Mouse (Mus musculus) liver, adult 2 months (tissue): ENCODE results near the gene Palld. TPM values are rescaled to one million over a fixed set of nuclear protein-coding genes. Genes with fewer than 3 reads are reported as not detected.

Experiments used
- DNase-seq: peaks from one replicate; pipeline ENCODE4 v3.0.0-alpha.2; 2011; ENCODE audit warnings: low read depth, low spot score; ENCODE audit errors: extremely low read depth
- H3K27ac ChIP-seq: fragments of 200-500 bp; replicated peaks from 2 replicates; pipeline ENCODE4 v1.5.1; 2012; ENCODE audit warnings: low read depth, mild to moderate bottlenecking, control low read depth, inconsistent platforms, low read length; ENCODE audit not compliant: insufficient read depth
- H3K27me3 ChIP-seq: fragments of 200-500 bp; 2 replicates; pipeline ENCODE4 v1.6.1; 2012; ENCODE audit warnings: mild to moderate bottlenecking, moderate library complexity, low read length, inconsistent platforms; ENCODE audit not compliant: control insufficient read depth, insufficient read depth
- H3K36me3 ChIP-seq: fragments of 200-500 bp; 2 replicates; pipeline ENCODE4 v1.6.1; 2012; ENCODE audit warnings: low read length, inconsistent platforms; ENCODE audit not compliant: control insufficient read depth, insufficient read depth
- H3K4me1 ChIP-seq: fragments of 200-500 bp; 2 replicates; pipeline ENCODE4 v1.6.1; 2011; ENCODE audit warnings: low read length; ENCODE audit not compliant: control insufficient read depth, insufficient read depth
- H3K4me3 ChIP-seq: fragments of 200-500 bp; 2 replicates; pipeline ENCODE4 v1.5.1; 2011; ENCODE audit warnings: low read depth, mild to moderate bottlenecking, control low read depth, low read length, moderate library complexity; ENCODE audit not compliant: insufficient read depth
- H3K79me2 ChIP-seq: fragments of 200-500 bp; 2 replicates; pipeline ENCODE4 v1.6.1; 2012; ENCODE audit warnings: inconsistent platforms, mild to moderate bottlenecking, low read length, moderate library complexity; ENCODE audit not compliant: control insufficient read depth, insufficient read depth
- H3K9ac ChIP-seq: fragments of 200-500 bp; 2 replicates; pipeline ENCODE4 v1.6.1; 2012; ENCODE audit warnings: low read depth, mild to moderate bottlenecking, control low read depth, inconsistent platforms, low read length
- CTCF ChIP-seq: fragments of 200-500 bp; IDR thresholded peaks from 2 replicates; pipeline ENCODE4 v1.5.1; 2011; ENCODE audit warnings: low read depth, low read length, control low read depth
- POLR2A ChIP-seq: fragments of 200-500 bp; IDR thresholded peaks from 2 replicates; pipeline ENCODE4 v1.6.1; 2011; ENCODE audit warnings: low read length, control low read depth; ENCODE audit not compliant: insufficient read depth; ENCODE audit errors: extremely low read depth
- WGBS: fragments of 180-500 bp; shearing (Covaris S2); methylation state at CpG from one replicate; pipeline ENCODE4 v1.1.7; 2018; 5-methylcytosine and 5-hydroxymethylcytosine counted together
- polyA plus RNA-seq: library from polyadenylated mRNA; depleted of rRNA; stranded (reverse); fragments of >200 nt; gene quantifications from 2 replicates; pipeline ENCODE4 v1.2.3, GENCODE M21; 2012
- total RNA-seq: library from RNA; depleted of rRNA; stranded (reverse); fragments of >200 nt; gene quantifications from 2 replicates; pipeline ENCODE4 v1.2.3, GENCODE M21; 2014

Gene Palld
- total and polyA plus RNA-seq, 2 experiments = 10.1 to 17.8 TPM

- no peak for TF ChIP-seq POLR2A
- no peak for TF ChIP-seq CTCF
- no peak for DNase-seq
- H3K9ac ChIP-seq = no peak overlapping the region
- H3K79me2 ChIP-seq = no peaks in the 10 kb centered on the region
- H3K27me3 ChIP-seq = no peaks in the 10 kb centered on the region
- H3K27ac ChIP-seq = no peak overlapping the region
- no peaks in the 10 kb centered on the region for H3K4me1 ChIP-seq
- no peak overlapping the region for H3K4me3 ChIP-seq
- WGBS = 91% methylated on average over 5 of the region's 5 CpGs
- H3K36me3 ChIP-seq = no peaks in the 10 kb centered on the region
Observed at GRCm38 (mm10) chr8:61661611-61662010, 240.9 kb downstream of the Palld start.

- DNase-seq = no peak
- 68% methylated on average over 5 of the region's 5 CpGs for WGBS
- Histone ChIP-seq H3K36me3 (no peaks in the 10 kb centered on the region), H3K4me1 (peaks cover under 1% of the 10 kb centered on the region; the same call in 1 of the 2 replicates), H3K27me3 (no peaks in the 10 kb centered on the region), H3K79me2 (no peaks in the 10 kb centered on the region), H3K9ac (no peak overlapping the region), H3K4me3 (no peak overlapping the region), H3K27ac (no peak overlapping the region)
- TF ChIP-seq CTCF (no peak), POLR2A (no peak)
Observed at GRCm38 (mm10) chr8:61660961-61661360, 241.5 kb downstream of the Palld start.

- Histone ChIP-seq H3K4me3 (no peak overlapping the region), H3K27ac (no peak overlapping the region), H3K4me1 (peaks cover 15% of the 10 kb centered on the region), H3K79me2 (no peaks in the 10 kb centered on the region), H3K27me3 (no peaks in the 10 kb centered on the region), H3K36me3 (no peaks in the 10 kb centered on the region), H3K9ac (no peak overlapping the region)
- DNase-seq = peak; percentile 62
- TF ChIP-seq POLR2A (no peak), CTCF (no peak)
- WGBS = 16% methylated on average over 6 of the region's 6 CpGs
Observed at GRCm38 (mm10) chr8:61651955-61652354, 250.5 kb downstream of the Palld start.

GRCm38 (mm10) chr8:61646195-61646835 is 256.2 kb downstream of the Palld start:
- H3K36me3 ChIP-seq = no peaks in the 10 kb centered on the region
- no peaks in the 10 kb centered on the region for H3K27me3 ChIP-seq
- H3K4me1 ChIP-seq = peaks cover 7% of the 10 kb centered on the region
- H3K27ac ChIP-seq = no peak overlapping the region
- 92% methylated on average over 8 of the region's 8 CpGs for WGBS
- H3K9ac ChIP-seq = no peak overlapping the region
- TF ChIP-seq CTCF (no peak), POLR2A (no peak)
- H3K4me3 ChIP-seq = no peak overlapping the region
- no peak for DNase-seq
- H3K79me2 ChIP-seq = no peaks in the 10 kb centered on the region

GRCm38 (mm10) chr8:61645642-61646041 is 256.8 kb downstream of the Palld start:
- Histone ChIP-seq H3K4me1 (peaks cover 7% of the 10 kb centered on the region), H3K4me3 (no peak overlapping the region), H3K36me3 (no peaks in the 10 kb centered on the region), H3K9ac (no peak overlapping the region), H3K27ac (no peak overlapping the region), H3K79me2 (no peaks in the 10 kb centered on the region), H3K27me3 (no peaks in the 10 kb centered on the region)
- TF ChIP-seq CTCF (no peak), POLR2A (no peak)
- 88% methylated on average over 6 of the region's 6 CpGs for WGBS
- no peak for DNase-seq

GRCm38 (mm10) chr8:61643215-61643614 is 259.3 kb downstream of the Palld start:
- H3K27ac ChIP-seq = no peak overlapping the region
- DNase-seq = no peak

More at GRCm38 (mm10) chr8:61643215-61643614, 259.3 kb downstream of the Palld start:
- 60% methylated on average over 3 of the region's 3 CpGs for WGBS
- Histone ChIP-seq H3K4me3 (no peak overlapping the region), H3K9ac (no peak overlapping the region), H3K4me1 (no peaks in the 10 kb centered on the region; the same call in 1 of the 2 replicates), H3K27me3 (no peaks in the 10 kb centered on the region), H3K36me3 (no peaks in the 10 kb centered on the region), H3K79me2 (no peaks in the 10 kb centered on the region)
- TF ChIP-seq CTCF = no peak
- no peak for TF ChIP-seq POLR2A
